Mouse (Mus musculus) liver, postnatal 0 days (tissue): ENCODE measurements around the gene Cyb561d2.

Experiments used
- CTCF ChIP-seq: sonication (generic); IDR thresholded peaks from 2 replicates; pipeline ENCODE4 v1.5.1; 2016; ENCODE audit warnings: antibody characterized with exemption, low read depth
- EP300 ChIP-seq: IDR thresholded peaks from 2 replicates; pipeline ENCODE4 v1.6.1; 2016; ENCODE audit warnings: antibody characterized with exemption, low read depth, mild to moderate bottlenecking

DNA sequence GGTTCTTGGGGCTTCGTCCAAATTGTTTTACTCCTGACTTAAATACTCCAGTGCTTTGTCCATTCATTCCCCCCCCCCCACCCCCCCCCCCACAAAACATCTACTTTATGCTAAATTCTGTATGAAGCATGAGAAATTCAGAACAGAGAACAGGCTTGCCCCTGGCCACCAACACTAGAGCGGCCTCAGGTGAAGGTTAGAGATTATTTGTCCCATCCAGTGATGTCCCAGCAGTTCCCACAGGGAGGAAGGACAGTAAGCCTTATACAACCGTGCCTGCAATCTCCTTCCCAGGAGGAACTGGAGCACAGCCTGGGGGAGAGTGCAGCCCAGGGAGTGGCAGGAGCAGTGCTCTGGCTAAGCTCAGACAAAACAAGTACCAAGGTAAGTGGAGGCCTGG, 36.6 kb upstream of the Cyb561d2 start, which contains the start of gene Naa80:
- TF ChIP-seq CTCF (no peak), EP300 (no peak)
